Mouse (Mus musculus) forebrain, embryonic 15.5 days (tissue): Measurements from ENCODE around the gene Fah. TPM values are rescaled to one million over a fixed set of nuclear protein-coding genes. Genes with fewer than 3 reads are reported as not detected.
A peak's percentile ranks its signal among the peaks of the same experiment; 100 is the strongest.

Experiments
- ATAC-seq: fragments of 200-750 bp; cut with Nextera tagmentation; replicated peaks from 2 replicates; pipeline ENCODE4 v1.8.0; 2017; ENCODE audit warnings: mild to moderate bottlenecking, moderate TSS enrichment, moderate library complexity
- H3K27ac ChIP-seq: fragments of 300-500 bp; sonication (generic); replicated peaks from 2 replicates; pipeline ENCODE4 v1.5.1; 2015; ENCODE audit warnings: mild to moderate bottlenecking, inconsistent platforms
- H3K27me3 ChIP-seq: fragments of 300-500 bp; sonication (generic); 2 replicates; pipeline ENCODE4 v1.6.1; 2015; ENCODE audit warnings: inconsistent platforms
- H3K36me3 ChIP-seq: fragments of 300-500 bp; sonication (generic); 2 replicates; pipeline ENCODE4 v1.6.1; 2015; ENCODE audit warnings: mild to moderate bottlenecking, inconsistent platforms
- H3K4me1 ChIP-seq: fragments of 300-500 bp; sonication (generic); 2 replicates; pipeline ENCODE4 v1.6.1; 2015; ENCODE audit warnings: inconsistent platforms
- H3K4me2 ChIP-seq: fragments of 300-500 bp; sonication (generic); replicated peaks from 2 replicates; pipeline ENCODE4 v1.6.1; 2015; ENCODE audit warnings: mild to moderate bottlenecking, inconsistent platforms
- H3K4me3 ChIP-seq: fragments of 300-500 bp; sonication (generic); 2 replicates; pipeline ENCODE4 v1.5.1; 2015; ENCODE audit warnings: mild to moderate bottlenecking, inconsistent platforms
- H3K9ac ChIP-seq: fragments of 300-500 bp; sonication (generic); replicated peaks from 2 replicates; pipeline ENCODE4 v1.6.1; 2015; ENCODE audit warnings: mild to moderate bottlenecking, inconsistent platforms
- H3K9me3 ChIP-seq: fragments of 300-500 bp; sonication (generic); 2 replicates; pipeline ENCODE4 v1.6.1; 2016; ENCODE audit warnings: inconsistent platforms
- WGBS: fragments of 180-500 bp; shearing (Covaris S2); methylation state at CpG from one replicate; pipeline ENCODE4 v1.1.7; 2015; ENCODE audit warnings: mixed read lengths; 5-methylcytosine and 5-hydroxymethylcytosine counted together
- polyA plus RNA-seq: library from polyadenylated mRNA; unstranded; fragments of >200 nt; fragmentation: Nextera tagmentation; extraction: Ambion mirVana; gene quantifications from 2 replicates; pipeline ENCODE4 v1.2.1, GENCODE M21; 2015

Fah gene
- polyA plus RNA-seq, 1 experiment from 2014 or later: 6.8 TPM

DNA sequence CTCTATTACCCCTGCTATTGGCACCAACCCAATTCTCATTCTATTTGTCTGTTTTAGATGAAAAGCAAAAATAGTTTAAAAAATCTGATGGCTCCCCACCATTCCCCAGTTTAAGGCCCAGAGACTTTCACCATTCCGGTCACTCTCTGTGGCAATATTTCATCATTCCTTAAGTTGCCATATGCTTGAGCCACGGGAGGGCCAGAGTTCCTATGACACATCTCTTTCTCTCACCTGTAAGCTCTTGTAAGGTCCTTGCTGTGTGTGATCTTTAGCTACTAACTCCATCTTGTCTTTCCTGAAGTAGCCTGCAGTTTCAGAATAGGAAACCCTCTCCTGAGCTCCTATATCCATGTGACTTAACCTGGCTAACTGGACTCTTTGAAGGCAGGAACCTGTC is 12.4 kb upstream of the Fah start:
- Histone ChIP-seq H3K4me1 (no peaks in the 10 kb centered on the region), H3K9ac (no peak overlapping the region), H3K4me3 (no peak overlapping the region), H3K36me3 (peaks cover 14% of the 10 kb centered on the region; the same call in 1 of the 2 replicates), H3K4me2 (no peak overlapping the region), H3K27me3 (no peaks in the 10 kb centered on the region), H3K27ac (no peak overlapping the region), H3K9me3 (no peaks in the 10 kb centered on the region)
- 96% methylated on average over 2 of the region's 2 CpGs for WGBS
- ATAC-seq: no peak

DNA sequence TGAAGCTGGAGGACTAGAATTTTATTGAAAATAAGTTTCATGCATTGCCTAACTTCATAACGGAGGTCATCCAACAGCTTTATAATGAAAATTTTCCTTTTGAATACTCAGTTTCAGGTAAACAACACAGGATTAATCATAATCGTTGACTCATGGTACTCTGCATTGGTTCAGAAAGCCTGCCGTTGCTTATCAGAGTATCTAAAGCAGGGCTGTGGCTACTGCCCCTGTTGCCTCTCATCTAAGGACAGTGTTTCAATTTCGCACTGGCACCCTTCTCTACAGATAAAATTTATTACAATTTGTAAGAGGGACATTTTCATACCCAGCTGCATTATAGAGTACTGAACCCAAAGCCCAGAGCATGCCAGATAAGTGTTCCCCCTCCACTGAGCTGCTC is 5.9 kb upstream of the Fah start:
- 91% methylated on average over 4 of the region's 4 CpGs for WGBS
- ATAC-seq: no peak
- Histone ChIP-seq H3K27me3 (no peaks in the 10 kb centered on the region), H3K36me3 (0 out of 2 replicates have a peak, but pooled peaks cover 6% of the 10 kb centered on the region), H3K4me2 (no peak overlapping the region), H3K27ac (no peak overlapping the region), H3K4me3 (no peak overlapping the region), H3K4me1 (no peaks in the 10 kb centered on the region), H3K9ac (no peak overlapping the region), H3K9me3 (no peaks in the 10 kb centered on the region)

DNA sequence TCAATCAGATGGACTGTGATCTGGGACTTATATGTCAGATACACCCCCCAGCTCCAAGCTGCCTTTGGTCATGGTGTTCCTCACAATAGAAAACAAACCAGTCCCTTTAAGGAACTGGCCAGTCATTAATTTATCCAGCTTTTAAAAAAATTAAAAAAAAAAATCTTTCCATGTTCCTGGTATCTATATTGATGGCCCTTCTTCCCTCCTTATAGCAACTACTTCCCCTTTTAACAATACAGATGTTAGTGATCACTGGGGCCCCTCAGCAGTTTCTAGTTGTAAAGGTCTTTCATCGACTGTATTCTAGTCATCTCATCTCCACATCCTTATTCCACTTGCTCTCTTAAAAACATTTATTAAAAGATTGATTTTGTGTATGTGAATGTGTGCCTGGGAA is 5.1 kb upstream of the Fah start:
- 94% methylated on average over 1 of the region's 1 CpGs for WGBS

DNA sequence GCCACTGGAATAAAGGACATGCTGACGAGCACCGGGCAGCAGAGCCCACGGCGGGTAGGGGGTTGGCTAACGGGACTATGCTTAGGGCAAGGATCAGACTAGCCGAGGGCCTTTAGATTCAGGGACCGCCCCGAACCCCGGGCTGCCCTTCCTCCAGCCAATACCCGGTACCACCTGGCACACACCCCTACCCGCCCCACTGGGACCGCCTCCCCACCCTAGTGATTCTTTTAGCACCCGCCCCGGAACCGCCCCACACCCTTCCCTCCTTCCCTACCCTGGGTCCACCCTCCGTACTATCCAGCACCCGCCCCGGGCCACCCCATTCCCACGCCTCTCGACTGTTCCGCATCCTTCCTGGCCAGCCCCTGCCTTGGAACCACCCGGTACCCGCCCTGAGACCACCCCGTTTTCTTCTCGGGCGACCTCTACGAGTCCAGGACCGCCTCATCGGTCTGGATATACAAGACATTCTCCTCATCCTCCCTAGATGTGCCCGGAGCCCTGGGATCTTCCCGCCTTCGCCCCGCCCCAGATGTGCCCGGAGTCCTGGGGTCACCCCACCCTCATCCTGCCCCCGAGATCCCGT is 724 bp downstream of the Fah start:
- peak; percentile 90 for ATAC-seq
- Histone ChIP-seq H3K9ac (peak overlapping the region; percentile 56), H3K4me1 (peaks cover 9% of the 10 kb centered on the region; the same call in 1 of the 2 replicates), H3K27ac (no peak overlapping the region), H3K27me3 (no peaks in the 10 kb centered on the region), H3K4me3 (peak overlapping the region; percentile 53), H3K36me3 (no peaks in the 10 kb centered on the region), H3K9me3 (no peaks in the 10 kb centered on the region), H3K4me2 (peak overlapping the region; percentile 70)
- WGBS: 2% methylated on average over 36 of the region's 36 CpGs

More for the DNA sequence above, 5.1 kb upstream of the Fah start:
- Histone ChIP-seq H3K9me3 (no peaks in the 10 kb centered on the region), H3K4me3 (no peak overlapping the region), H3K4me1 (no peaks in the 10 kb centered on the region), H3K4me2 (no peak overlapping the region), H3K27me3 (no peaks in the 10 kb centered on the region), H3K9ac (no peak overlapping the region), H3K36me3 (0 out of 2 replicates have a peak, but pooled peaks cover 6% of the 10 kb centered on the region), H3K27ac (no peak overlapping the region)
- ATAC-seq: no peak

DNA sequence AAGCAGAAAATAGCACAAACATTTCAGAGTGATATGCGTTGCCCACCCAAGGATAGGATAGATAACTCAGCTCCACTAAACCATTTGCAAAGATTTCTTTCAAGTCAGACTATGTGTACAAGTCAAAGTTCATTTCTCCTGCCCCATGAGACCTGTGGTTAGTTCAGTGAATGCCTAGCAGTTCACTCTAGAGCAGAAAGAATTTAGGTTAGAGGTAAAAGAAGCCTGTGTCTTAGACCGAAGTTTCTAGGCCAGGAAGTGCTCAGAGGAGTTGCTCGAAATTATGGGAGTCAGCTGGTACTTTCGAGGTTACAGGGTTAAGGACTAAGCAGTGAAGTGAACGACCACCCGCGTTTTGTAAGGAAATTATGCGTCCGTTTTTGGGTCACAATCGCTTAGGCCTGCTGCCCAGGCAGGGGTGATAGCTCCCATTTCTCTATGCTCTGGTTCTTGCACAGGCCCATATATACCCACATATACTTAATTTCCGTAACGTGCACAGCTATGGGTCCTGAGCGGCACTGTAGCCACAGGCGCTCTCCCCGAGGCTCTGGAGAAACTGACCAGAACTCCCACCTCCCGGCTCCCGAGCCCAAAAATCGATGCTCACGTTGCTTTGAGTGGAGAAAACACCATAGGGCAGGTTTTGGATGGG is 1.4 kb downstream of the Fah start:
- WGBS: 9% methylated on average over 19 of the region's 19 CpGs
- Histone ChIP-seq H3K4me1 (peaks cover 9% of the 10 kb centered on the region; the same call in 1 of the 2 replicates), H3K9ac (peak overlapping the region; percentile 56), H3K9me3 (no peaks in the 10 kb centered on the region), H3K27ac (no peak overlapping the region), H3K36me3 (no peaks in the 10 kb centered on the region), H3K27me3 (no peaks in the 10 kb centered on the region), H3K4me3 (peak overlapping the region; percentile 53), H3K4me2 (peak overlapping the region; percentile 70)
- peak; percentile 54 for ATAC-seq

DNA sequence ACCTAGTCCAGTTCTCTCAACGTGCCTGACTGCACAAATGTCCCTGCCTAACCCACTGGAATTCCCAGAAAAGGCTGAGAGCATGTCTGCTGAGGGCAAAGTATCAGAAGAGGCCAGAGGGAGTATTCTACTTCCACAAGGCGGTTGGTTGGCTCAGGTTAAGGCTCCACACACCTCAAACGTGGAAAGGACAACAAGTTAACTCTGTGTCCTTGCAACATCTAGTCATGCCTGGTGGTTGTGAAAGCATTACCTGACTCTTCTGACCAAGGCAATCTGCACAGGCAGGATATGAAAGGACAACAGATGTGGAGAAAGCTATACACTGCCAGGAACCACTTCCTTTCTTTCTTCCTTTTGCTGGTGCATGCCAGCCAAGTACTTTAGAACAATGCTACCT is 2.0 kb downstream of the Fah start:
- Histone ChIP-seq H3K4me3 (no peak overlapping the region), H3K27me3 (no peaks in the 10 kb centered on the region), H3K4me2 (no peak overlapping the region), H3K9me3 (no peaks in the 10 kb centered on the region), H3K36me3 (no peaks in the 10 kb centered on the region), H3K4me1 (peaks cover 9% of the 10 kb centered on the region; the same call in 1 of the 2 replicates), H3K27ac (no peak overlapping the region), H3K9ac (no peak overlapping the region)
- 71% methylated on average over 3 of the region's 3 CpGs for WGBS
- no peak for ATAC-seq

DNA sequence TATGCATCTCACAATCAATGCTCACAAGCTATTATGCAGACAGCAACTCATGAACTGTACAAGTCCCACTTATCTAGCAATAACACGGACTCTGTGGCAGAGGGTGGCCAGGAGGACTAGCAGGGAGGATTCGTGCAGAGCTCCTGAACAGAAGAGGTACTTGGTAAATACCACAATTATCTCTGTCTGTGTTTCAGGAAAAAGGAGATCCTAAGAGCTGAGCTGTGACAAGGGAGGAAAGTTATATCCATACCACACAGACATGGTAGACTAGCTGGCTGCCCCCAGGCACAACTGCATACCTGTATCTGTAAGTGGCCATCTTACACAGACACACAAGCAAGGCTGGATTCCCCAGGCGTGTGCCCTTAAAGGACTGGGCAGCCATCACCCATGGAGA is 5.2 kb downstream of the Fah start:
- no peaks in the 10 kb centered on the region for H3K9me3 ChIP-seq
- no peaks in the 10 kb centered on the region for H3K27me3 ChIP-seq
- WGBS: 84% methylated on average over 3 of the region's 3 CpGs
- H3K36me3 ChIP-seq: no peaks in the 10 kb centered on the region
- H3K4me3 ChIP-seq: no peak overlapping the region
- no peak overlapping the region for H3K4me2 ChIP-seq
- H3K27ac ChIP-seq: no peak overlapping the region
- no peak for ATAC-seq
- H3K9ac ChIP-seq: no peak overlapping the region
- H3K4me1 ChIP-seq: peaks cover 7% of the 10 kb centered on the region; the same call in 1 of the 2 replicates

DNA sequence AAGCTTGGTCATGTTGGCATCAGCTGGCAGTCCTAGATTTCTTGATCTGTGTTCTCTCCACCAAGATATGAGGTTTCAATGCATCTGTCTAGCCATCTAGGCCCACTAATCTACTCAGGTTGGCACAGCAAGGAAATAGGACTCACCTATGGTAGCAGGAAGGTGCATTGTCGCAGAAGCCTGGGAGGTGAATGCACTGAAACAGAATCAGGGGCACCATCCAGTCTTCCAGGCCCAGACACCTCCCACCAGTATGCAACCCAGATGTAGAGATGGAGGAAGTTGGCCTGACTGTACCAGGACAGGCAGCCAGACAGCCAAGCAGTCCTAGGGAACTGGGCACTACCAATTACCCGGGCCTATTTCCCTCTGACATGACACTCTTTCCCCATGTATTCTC is 5.9 kb downstream of the Fah start:
- H3K27me3 ChIP-seq: no peaks in the 10 kb centered on the region
- no peaks in the 10 kb centered on the region for H3K9me3 ChIP-seq
- WGBS: 96% methylated on average over 2 of the region's 2 CpGs
- no peak for ATAC-seq
- no peak overlapping the region for H3K9ac ChIP-seq
- H3K27ac ChIP-seq: no peak overlapping the region
- H3K4me1 ChIP-seq: peaks cover 5% of the 10 kb centered on the region; the same call in 1 of the 2 replicates
- no peak overlapping the region for H3K4me2 ChIP-seq
- H3K36me3 ChIP-seq: no peaks in the 10 kb centered on the region
- H3K4me3 ChIP-seq: no peak overlapping the region

DNA sequence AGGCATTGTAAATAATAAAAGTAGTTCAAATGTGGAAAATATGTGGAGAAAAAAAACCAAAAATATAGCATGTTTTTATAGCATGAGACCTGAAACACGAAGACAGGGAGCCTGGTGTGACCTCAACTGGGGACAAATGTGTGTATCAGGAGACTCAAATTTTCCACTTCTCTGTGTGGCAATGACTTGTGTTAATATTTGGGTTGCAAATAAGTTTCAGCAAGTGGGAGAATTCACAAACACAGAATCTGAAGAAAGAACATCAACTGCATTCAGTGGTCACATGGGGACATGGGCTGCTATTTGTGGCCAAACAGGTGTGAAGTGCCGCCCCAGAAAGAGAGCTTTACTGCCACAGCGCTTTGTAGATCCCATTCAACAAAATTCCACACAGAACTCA is 9.9 kb downstream of the Fah start:
- ATAC-seq: no peak
- 85% methylated on average over 3 of the region's 3 CpGs for WGBS
- no peaks in the 10 kb centered on the region for H3K27me3 ChIP-seq

DNA sequence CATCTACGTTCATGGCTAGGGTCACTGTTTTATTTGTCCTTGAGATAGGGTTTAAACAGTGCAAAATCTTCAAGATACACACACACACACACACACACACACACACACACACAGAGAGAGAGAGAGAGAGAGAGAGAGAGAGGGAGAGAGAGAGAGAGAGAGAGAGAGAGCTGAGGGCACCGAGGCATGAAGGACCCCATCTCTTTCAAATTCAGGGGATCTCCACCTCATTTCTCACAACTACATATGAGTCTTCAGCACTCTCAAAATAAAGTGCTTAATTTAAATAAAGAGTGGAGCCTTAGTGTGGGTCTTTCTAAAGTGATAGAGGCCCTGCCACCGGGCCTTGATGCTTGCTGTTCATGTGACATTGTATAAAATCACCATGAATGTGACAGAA is 10.5 kb downstream of the Fah start:
- Histone ChIP-seq H3K27ac (no peak overlapping the region), H3K9me3 (no peaks in the 10 kb centered on the region), H3K4me2 (no peak overlapping the region), H3K36me3 (no peaks in the 10 kb centered on the region), H3K27me3 (no peaks in the 10 kb centered on the region), H3K4me1 (no peaks in the 10 kb centered on the region), H3K9ac (no peak overlapping the region), H3K4me3 (no peak overlapping the region)
- 83% methylated on average over 3 of the region's 3 CpGs for WGBS
- no peak for ATAC-seq

More for the DNA sequence above, 9.9 kb downstream of the Fah start:
- no peak overlapping the region for H3K4me2 ChIP-seq
- no peaks in the 10 kb centered on the region for H3K9me3 ChIP-seq
- no peak overlapping the region for H3K9ac ChIP-seq
- H3K4me3 ChIP-seq: no peak overlapping the region
- H3K4me1 ChIP-seq: no peaks in the 10 kb centered on the region
- no peak overlapping the region for H3K27ac ChIP-seq
- H3K36me3 ChIP-seq: no peaks in the 10 kb centered on the region

DNA sequence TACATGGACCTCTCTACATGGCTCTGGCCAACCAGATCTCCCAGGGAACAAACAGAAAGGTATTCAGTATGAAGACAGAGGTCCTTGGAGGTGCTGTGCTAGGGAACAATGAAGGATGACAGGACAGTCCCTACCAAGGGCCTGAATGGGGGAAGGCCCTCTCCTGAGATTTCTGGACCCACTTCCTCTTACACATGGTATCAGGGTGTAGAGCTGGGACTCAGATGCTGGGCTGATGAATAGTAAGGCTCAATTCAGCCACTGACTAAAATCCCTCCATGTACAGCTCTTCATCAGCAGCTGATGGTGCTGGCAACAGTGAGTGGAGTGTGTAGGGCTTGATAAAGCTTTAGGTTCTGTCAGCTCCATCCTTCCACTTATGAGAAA is 11.6 kb downstream of the Fah start:
- H3K4me2 ChIP-seq: no peak overlapping the region
- no peaks in the 10 kb centered on the region for H3K36me3 ChIP-seq
- no peaks in the 10 kb centered on the region for H3K9me3 ChIP-seq
- no peak overlapping the region for H3K27ac ChIP-seq
- H3K9ac ChIP-seq: no peak overlapping the region
- no peaks in the 10 kb centered on the region for H3K27me3 ChIP-seq
- ATAC-seq: peak; percentile 41; the same call in 1 of the 2 replicates
- H3K4me1 ChIP-seq: no peaks in the 10 kb centered on the region
- H3K4me3 ChIP-seq: no peak overlapping the region

DNA sequence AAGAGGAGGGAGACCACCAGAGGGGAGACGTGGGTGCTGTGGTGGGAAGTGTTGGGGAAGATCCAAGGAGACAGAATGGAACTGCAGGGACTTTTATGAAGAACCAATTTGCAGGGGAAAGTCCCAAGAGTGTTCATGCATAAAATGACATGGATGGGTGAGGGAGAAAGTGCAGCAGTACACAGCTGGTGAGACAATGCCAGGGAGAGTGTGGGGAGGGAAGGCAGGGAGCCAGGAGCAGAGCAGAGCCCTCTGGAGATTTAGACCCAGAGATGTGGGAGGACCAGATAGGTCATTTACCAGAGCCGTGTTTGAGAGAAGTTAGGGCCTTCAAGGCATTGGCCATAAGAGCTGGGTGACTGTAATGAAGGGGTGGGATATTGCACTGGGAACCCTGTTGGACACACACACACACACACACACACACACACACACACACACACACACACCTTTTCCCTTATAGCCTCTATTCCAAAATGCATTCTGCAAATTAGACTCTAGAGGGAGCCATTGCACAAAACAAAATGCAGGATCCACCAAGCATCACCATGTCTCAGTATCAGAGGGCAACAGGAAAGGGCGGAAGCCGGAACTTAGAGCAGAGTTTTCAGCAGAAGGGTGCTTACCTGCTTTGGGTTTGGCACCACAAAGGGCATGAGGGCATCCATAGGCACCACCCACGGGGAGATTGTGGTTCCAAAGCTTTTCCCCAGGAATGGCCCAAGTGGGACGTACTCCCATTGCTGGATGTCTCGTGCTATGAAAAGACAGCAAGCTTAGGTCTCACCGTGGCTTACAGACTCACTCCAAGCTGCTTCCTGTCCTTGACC is 12.2 kb downstream of the Fah start:
- no peak overlapping the region for H3K27ac ChIP-seq
- H3K27me3 ChIP-seq: no peaks in the 10 kb centered on the region
- 45% methylated on average over 8 of the region's 8 CpGs for WGBS
- H3K4me3 ChIP-seq: no peak overlapping the region
- H3K36me3 ChIP-seq: no peaks in the 10 kb centered on the region
- no peaks in the 10 kb centered on the region for H3K4me1 ChIP-seq
- H3K4me2 ChIP-seq: no peak overlapping the region; the same call in 1 of the 2 replicates
- H3K9ac ChIP-seq: no peak overlapping the region
- no peaks in the 10 kb centered on the region for H3K9me3 ChIP-seq
- ATAC-seq: peak; percentile 79
